Mouse (Mus musculus): ENCODE data around the gene Ccz1. TPM values are rescaled to one million over a fixed set of nuclear protein-coding genes. Genes with fewer than 3 reads are reported as not detected.
A peak's percentile ranks its signal among the peaks of the same experiment; 100 is the strongest.
"Not testable (repeated sequence)": the region's sequence is repeated elsewhere in the genome, so short reads cannot be mapped to it uniquely, and the experiment has no call there.

Gene Ccz1
- 61.5 and 66.8 TPM in 2 replicates for total RNA-seq (2021)
- long read RNA-seq, transcript Ccz1-201 (15 exons, 1,769 nt), result major isoform, 67 of 81 reads
- long read RNA-seq, partial matches to known transcripts, result 4 of 81 reads
- long read RNA-seq, other reads (novel, unspliced or antisense), result 10 of 81 reads

GRCm38 (mm10) chr5:144014551-144015311 lies at the start of gene Ccz1:
Gene Ccz1 (minus strand): TSS chr5:144014877.
- DNase-seq, result peak; percentile 77

- DNase-seq, result no peak
Observed at GRCm38 (mm10) chr5:144064093-144064492, 49.4 kb upstream of the Ccz1 start.

GRCm38 (mm10) chr5:144054340-144054739 lies 39.7 kb upstream of the Ccz1 start:
- DNase-seq, result no peak

GRCm38 (mm10) chr5:144053450-144053849 lies 38.8 kb upstream of the Ccz1 start:
- DNase-seq, result no peak

GRCm38 (mm10) chr5:144051268-144051667 lies 36.6 kb upstream of the Ccz1 start:
- DNase-seq, result no peak

GRCm38 (mm10) chr5:144049881-144050280 lies 35.2 kb upstream of the Ccz1 start:
- DNase-seq, result no peak

- no peak for DNase-seq
Observed at GRCm38 (mm10) chr5:144047324-144047723, 32.6 kb upstream of the Ccz1 start.

- no peak for DNase-seq
Observed at GRCm38 (mm10) chr5:144043166-144043565, 28.5 kb upstream of the Ccz1 start.

GRCm38 (mm10) chr5:144040720-144041364 lies 26.2 kb upstream of the Ccz1 start:
- peak; percentile 81 for DNase-seq

GRCm38 (mm10) chr5:144039886-144040285 lies 25.2 kb upstream of the Ccz1 start:
- no peak for DNase-seq

- no peak for DNase-seq
Observed at GRCm38 (mm10) chr5:144039156-144039675, 24.5 kb upstream of the Ccz1 start.

GRCm38 (mm10) chr5:144036952-144037351 lies 22.3 kb upstream of the Ccz1 start:
- DNase-seq, result no peak

GRCm38 (mm10) chr5:144034567-144034966 lies 19.9 kb upstream of the Ccz1 start:
- no peak for DNase-seq

- no peak for DNase-seq
Observed at GRCm38 (mm10) chr5:144032491-144032890, 17.8 kb upstream of the Ccz1 start.

GRCm38 (mm10) chr5:144026620-144027263 lies 12.1 kb upstream of the Ccz1 start, which contains the start of gene Ocm:
Gene Ocm (minus strand): TSS chr5:144026670.
- no peak for DNase-seq

GRCm38 (mm10) chr5:144015845-144016244 lies 1.2 kb upstream of the Ccz1 start:
- no peak for DNase-seq

GRCm38 (mm10) chr5:144015312-144015650 lies 604 bp upstream of the Ccz1 start:
- no peak for DNase-seq

GRCm38 (mm10) chr5:144013366-144014134 lies 1.1 kb downstream of the Ccz1 start:
- not testable (repeated sequence) for DNase-seq

GRCm38 (mm10) chr5:144002461-144003192 lies 12.1 kb downstream of the Ccz1 start:
- DNase-seq, result no peak

GRCm38 (mm10) chr5:143999409-143999808 lies 15.3 kb downstream of the Ccz1 start:
- no peak for DNase-seq

All from adrenal gland, postnatal 25 days (tissue).